Mouse (Mus musculus) heart, postnatal 25 days (tissue): ENCODE measurements around the gene Rrp9. TPM values are rescaled to one million over a fixed set of nuclear protein-coding genes. Genes with fewer than 3 reads are reported as not detected.

Experiments
- DNase-seq: peaks from one replicate; pipeline ENCODE4 v3.0.0; 2022; ENCODE audit warnings: low spot score
- intact Hi-C: fragments of 180-260 bp; cut with DNase I; formaldehyde crosslinking; loops from one replicate; pipeline ENCODE4 v1.15.1; 2025
- total RNA-seq, 2 experiments: library from RNA; stranded (reverse); gene quantifications; 2 replicates each; pipeline ENCODE4 v1.2.3; 2021

Gene Rrp9
- total RNA-seq, 2 experiments from 2014 or later: 19.7 to 23.5 TPM

DNA sequence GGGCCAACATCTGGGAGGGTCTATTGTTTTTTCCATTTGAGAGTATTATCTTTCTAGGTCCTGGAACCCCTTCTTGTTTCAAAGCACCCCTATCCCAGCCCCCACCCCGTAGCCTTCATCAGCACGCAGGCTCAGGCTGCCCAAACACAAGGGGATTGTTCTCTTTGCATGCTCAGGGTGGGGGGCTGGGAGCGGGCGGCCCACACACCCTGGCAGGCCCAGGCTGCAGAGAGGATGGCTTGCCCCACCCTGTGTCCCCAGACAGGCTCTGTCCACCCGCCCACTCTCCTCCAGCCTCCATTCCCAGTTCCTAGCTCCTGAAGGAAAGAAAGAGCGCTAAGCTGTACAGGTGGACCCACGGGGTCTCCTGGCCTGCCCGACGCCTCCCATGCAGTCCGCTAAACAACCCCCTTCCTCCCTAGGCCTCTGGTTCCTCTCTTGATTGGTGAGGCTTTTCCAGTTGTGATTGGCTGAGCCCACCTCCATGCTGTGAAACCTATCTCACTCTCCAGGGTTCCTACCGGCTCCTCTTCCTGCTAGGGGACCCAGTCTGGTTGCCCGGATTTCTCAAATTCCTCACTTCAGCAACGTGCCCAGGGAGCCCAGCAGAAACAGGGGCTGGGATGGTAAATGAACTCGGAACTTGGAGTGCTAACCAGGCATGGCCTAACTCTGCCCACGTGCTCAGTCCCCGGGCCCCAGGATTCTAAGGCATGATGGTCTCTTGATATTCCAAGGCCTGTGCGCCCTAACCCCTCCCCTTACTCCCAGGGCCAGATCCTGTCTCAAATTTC is 20.7 kb upstream of the Rrp9 start:
- intact Hi-C loops: no loop called here
- DNase-seq: no peak

GRCm38 (mm10) chr9:106456325-106457162 is 19.2 kb upstream of the Rrp9 start:
- intact Hi-C loops: no loop called here
- no peak for DNase-seq

GRCm38 (mm10) chr9:106457163-106457559 is 18.6 kb upstream of the Rrp9 start:
- intact Hi-C loops: no loop called here
- DNase-seq: no peak

GRCm38 (mm10) chr9:106457920-106458319 is 17.8 kb upstream of the Rrp9 start:
- no peak for DNase-seq
- intact Hi-C loops: loop anchor here (2.0 kb wide), 1 partner anchor 15 kb away; no protein-coding TSS in a partner anchor

DNA sequence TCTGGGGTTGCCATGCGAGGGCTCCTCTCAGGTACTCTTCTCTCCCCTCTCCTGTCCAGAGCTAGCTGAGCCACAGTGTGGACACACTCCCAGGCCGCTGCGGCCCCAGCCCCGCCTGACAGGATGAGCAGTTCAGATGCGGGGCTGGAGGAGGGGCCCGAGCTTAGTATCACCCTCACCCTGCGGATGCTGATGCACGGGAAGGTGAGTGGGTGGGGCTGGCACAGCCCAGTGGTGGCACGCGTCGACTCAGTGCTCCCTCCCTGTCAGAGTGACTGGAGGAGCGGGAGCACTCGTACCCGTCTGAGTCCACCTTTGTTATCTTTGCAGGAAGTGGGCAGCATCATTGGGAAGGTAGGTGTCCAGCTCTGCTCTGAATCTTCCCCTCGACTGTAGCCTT is 15.8 kb upstream of the Rrp9 start:
- no peak for DNase-seq
- intact Hi-C loops: loop anchor here (2.0 kb wide), 1 partner anchor 13 kb away; no protein-coding TSS in a partner anchor

DNA sequence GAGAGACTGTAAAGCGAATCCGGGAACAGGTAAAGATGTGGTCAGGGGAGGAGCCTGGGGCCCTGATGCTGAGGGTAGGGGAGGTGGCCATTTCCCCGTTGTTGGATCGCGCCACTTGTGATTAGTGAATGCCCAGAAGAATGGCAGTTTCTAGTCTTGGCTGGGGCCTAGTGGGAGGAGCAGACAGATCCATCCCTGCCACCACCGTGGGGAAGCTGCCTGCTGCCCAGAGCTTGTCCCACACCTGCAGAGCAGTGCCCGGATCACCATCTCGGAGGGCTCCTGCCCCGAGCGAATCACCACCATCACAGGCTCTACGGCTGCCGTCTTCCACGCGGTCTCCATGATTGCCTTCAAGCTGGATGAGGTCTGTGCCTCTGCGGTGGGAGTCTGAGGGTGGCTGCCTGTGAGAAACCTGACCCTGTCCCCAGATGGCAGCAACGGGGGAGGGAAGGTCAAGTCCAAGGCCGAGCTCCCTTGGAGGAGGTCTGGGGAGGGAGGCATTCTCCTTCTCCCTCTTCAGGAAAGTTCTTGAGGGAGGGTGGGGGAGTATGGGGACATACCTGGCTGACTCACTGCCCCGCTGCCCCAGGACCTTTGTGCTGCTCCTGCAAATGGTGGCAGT is 15.2 kb upstream of the Rrp9 start:
- no peak for DNase-seq
- intact Hi-C loops: no loop called here

DNA sequence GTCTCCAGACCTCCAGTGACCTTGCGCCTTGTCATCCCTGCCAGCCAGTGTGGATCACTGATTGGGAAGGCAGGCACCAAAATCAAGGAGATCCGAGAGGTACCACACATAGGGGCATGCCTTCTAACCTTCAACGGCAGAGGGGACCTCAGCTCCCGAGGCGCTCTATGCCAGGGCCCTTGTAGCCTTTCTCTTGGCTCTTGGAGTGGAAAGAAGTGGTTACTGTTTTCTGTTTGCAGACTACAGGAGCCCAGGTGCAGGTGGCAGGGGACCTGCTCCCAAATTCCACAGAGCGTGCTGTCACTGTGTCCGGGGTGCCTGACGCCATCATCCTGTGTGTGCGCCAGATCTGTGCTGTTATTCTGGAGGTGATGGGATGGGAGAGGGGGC is 14.7 kb upstream of the Rrp9 start:
- no peak for DNase-seq
- intact Hi-C loops: no loop called here

DNA sequence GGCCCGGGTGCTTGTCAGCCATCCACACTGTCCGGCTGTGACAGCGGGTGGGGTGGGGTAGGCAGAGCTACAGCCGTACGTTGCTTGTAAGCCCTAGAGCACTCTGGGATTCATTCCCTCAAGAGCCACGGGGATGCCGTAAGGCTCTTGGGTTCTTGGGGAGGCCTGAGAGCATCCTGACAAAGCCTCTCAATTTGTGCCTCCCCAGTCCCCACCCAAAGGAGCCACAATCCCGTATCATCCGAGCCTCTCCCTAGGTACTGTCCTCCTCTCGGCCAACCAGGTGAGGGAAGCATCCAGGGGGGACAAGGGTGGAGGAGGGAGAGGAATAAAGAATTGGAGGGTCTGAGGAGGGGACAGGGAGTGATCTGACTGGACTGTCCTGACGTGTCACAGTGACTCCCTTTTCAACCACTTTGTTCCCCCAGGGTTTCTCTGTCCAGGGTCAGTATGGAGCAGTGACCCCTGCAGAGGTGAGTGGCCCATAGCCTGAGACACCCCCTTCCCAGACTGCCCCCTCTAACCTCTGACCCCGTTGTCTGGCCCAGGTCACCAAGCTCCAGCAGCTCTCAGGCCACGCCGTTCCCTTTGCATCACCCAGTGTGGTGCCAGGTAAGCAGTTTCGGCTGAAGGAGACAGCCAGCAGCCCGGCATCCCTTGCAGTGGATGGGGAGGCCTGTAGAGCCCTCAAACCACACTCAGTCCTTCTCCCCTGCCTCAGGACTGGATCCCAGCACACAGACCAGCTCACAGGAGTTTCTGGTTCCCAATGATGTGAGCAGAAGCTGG is 13.9 kb upstream of the Rrp9 start:
- intact Hi-C loops: no loop called here
- DNase-seq: no peak

- no peak for DNase-seq
- intact Hi-C loops: no loop called here
These were observed 13.3 kb upstream of the Rrp9 start for GRCm38 (mm10) chr9:106462430-106462800.

GRCm38 (mm10) chr9:106463122-106464063 is 12.4 kb upstream of the Rrp9 start:
- no peak for DNase-seq

GRCm38 (mm10) chr9:106464751-106465541 is 10.8 kb upstream of the Rrp9 start:
- intact Hi-C loops: no loop called here
- DNase-seq: no peak

More at GRCm38 (mm10) chr9:106463122-106464063, 12.4 kb upstream of the Rrp9 start:
- intact Hi-C loops: no loop called here

DNA sequence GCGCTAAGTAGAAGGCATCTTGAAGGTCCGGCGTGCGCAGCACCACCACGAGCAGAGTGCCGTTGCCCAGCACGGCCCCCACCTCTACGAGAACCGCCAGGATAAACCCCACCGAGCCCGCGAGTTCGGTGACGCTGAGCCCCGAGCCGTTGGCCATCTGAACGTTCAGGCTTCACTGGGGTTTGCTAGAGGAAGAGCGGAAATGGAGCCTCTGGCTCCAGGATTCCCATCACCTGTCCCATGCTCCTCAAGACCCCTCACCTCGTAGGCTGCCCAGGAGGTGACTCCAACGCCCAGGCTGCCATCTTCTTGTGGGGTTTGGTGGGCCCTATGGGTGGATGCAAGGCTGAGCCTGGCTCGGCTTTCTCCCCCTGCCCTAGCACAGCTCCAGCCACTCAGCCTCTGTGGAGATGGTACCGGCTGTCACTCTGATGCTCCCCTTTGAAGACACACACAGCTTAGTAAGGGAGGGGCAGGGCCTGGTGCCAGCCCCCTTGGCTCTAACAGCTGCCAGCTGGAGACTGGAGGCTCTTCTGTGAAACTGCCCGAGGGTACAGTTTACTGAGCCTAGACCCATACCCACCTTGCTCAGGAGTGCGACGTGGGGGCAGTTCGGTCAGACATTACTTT is 10.1 kb upstream of the Rrp9 start, which contains the start of gene Gpr62:
Gene Gpr62, minus strand, starts transcription at position 368 of the 630 bp plus-strand sequence.
- DNase-seq: no peak

GRCm38 (mm10) chr9:106466721-106467120 is 9.0 kb upstream of the Rrp9 start:
- intact Hi-C loops: no loop called here
- DNase-seq: no peak

More for the DNA sequence above, 10.1 kb upstream of the Rrp9 start, which contains the start of gene Gpr62:
- intact Hi-C loops: no loop called here

DNA sequence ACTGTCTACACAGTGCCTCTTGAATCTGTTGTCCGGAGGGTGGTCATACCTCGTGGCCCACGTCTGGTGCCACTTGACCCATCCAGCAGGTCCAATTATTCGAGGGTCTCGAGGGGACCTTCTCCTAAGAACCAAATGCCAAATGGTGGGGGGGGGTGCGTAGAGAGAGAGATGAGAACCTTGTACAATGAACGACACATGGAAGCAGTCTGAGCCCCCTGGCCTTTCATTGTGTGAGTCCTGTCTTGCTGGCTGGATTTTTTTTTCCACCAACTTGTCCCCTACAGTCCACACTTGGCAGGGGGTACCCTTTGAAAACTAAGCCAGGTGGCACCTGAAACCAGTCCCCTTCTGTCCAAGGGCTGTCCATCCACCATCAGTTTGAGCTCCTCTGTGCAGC is 8.0 kb upstream of the Rrp9 start:
- intact Hi-C loops: no loop called here
- no peak for DNase-seq

DNA sequence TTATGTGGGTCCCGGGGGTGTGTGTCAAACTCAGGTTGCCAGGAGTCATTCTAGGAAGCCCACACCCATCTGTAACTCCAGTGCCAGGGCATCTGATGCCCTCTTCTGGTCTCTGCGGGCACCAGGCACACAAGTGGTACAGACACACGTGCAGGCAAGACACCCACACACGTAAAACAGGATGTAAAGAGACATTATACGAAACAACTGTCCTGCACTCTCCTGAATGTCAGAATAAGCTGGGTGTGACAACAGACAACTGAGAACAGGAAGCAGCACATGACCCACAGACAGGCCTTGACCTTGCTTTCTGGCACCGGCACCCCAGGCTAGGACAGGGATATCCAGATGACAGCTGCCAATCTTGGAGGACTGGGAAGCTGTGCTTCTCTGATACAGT is 6.4 kb upstream of the Rrp9 start:
- intact Hi-C loops: no loop called here

GRCm38 (mm10) chr9:106469776-106470175 is 6.0 kb upstream of the Rrp9 start:
- no peak for DNase-seq
- intact Hi-C loops: no loop called here

More for the DNA sequence above, 6.4 kb upstream of the Rrp9 start:
- DNase-seq: no peak

- intact Hi-C loops: no loop called here
- DNase-seq: no peak
These were observed 4.6 kb upstream of the Rrp9 start for GRCm38 (mm10) chr9:106470991-106471750.
